In genomic region chr8:91488086-91488783, GRCm38 (mm10) we compare ENCODE assay signal across 8 mouse cellular contexts.
A peak's percentile ranks its signal among the peaks of the same experiment; 100 is the strongest.
DNase-seq lines count a peak whose midpoint lies in the region; ATAC-seq and TF ChIP-seq lines count a peak whose summit lies in the region.

No protein-coding gene starts in this region.

- no peak for TF ChIP-seq POLR2A in kidney, adult 2 months (IDR thresholded peaks at IDR 0.05; ENCODE audit: low read depth, low read length)

- WGBS in forebrain, embryonic 14.5 days, result 55% methylated on average over 13 of the region's 13 CpGs
- WGBS in kidney, adult 2 months, result 66% methylated on average over 13 of the region's 13 CpGs
- 44% methylated on average over 13 of the region's 13 CpGs for WGBS in limb, embryonic 11.5 days
- 54% methylated on average over 13 of the region's 13 CpGs for whole genome bisulfite sequencing in neural tube, embryonic 11.5 days

- H3K4me1 ChIP-seq in forebrain, embryonic 14.5 days (ENCODE audit: control insufficient read depth, insufficient read depth, low read length), result no peaks in the 10 kb centered on the region
- H3K4me1 ChIP-seq in kidney, adult 2 months (ENCODE audit: control insufficient read depth, insufficient read depth, low read length), result no peaks in the 10 kb centered on the region
- no peaks in the 10 kb centered on the region for H3K4me1 ChIP-seq in limb, embryonic 11.5 days (ENCODE audit: control insufficient read depth, insufficient read depth, low read length)
- H3K4me1 ChIP-seq in neural tube, embryonic 11.5 days (ENCODE audit: control insufficient read depth, insufficient read depth, low read length), result peaks cover 10% of the 10 kb centered on the region

- no peak overlapping the region for H3K4me2 ChIP-seq in forebrain, embryonic 14.5 days (ENCODE audit: low read length)
- H3K4me2 ChIP-seq in limb, embryonic 11.5 days (ENCODE audit: low read depth, severe bottlenecking), result no peak overlapping the region
- H3K4me2 ChIP-seq in neural tube, embryonic 11.5 days (ENCODE audit: low read depth), result no peak overlapping the region

- no peaks in the 10 kb centered on the region; the same call in 1 of the 2 replicates for H3K36me3 ChIP-seq in forebrain, embryonic 14.5 days (ENCODE audit: control insufficient read depth, insufficient read depth, low read length)
- H3K36me3 ChIP-seq in kidney, adult 2 months (ENCODE audit: control insufficient read depth, insufficient read depth, low read length), result no peaks in the 10 kb centered on the region
- no peaks in the 10 kb centered on the region for H3K36me3 ChIP-seq in limb, embryonic 11.5 days (ENCODE audit: control insufficient read depth, insufficient read depth, low read length)
- no peaks in the 10 kb centered on the region for H3K36me3 ChIP-seq in neural tube, embryonic 11.5 days (ENCODE audit: control insufficient read depth, insufficient read depth, low read length)

- DNase-seq in urinary bladder, postnatal 14 days (ENCODE audit: low spot score), result peak; percentile 61
- DNase-seq in urinary bladder, postnatal 4 days (ENCODE audit: low spot score in 2 of 2), result no peak
- DNase-seq in c-Kit-positive CD71-positive TER-119-negative erythroid progenitor cells, embryonic 14.5 days (ENCODE audit: low read depth), result peak; percentile 51
- DNase-seq in forebrain, embryonic 14.5 days (ENCODE audit: low spot score), result peak; percentile 87
- DNase-seq in kidney, adult 2 months, result peak; percentile 83
- DNase-seq in limb, embryonic 11.5 days (ENCODE audit: low spot score), result peak; percentile 83
- peak; percentile 80 for DNase-seq in neural tube, embryonic 11.5 days (ENCODE audit: low spot score)
- peak; percentile 57 for DNase-seq in yolk sac, embryonic 10.5 days (ENCODE audit: low spot score)

- no peaks in the 10 kb centered on the region for H3K9me3 ChIP-seq in forebrain, embryonic 14.5 days (replicated peaks; ENCODE audit: control insufficient read depth, low read length)
- H3K9me3 ChIP-seq in limb, embryonic 11.5 days (ENCODE audit: control insufficient read depth, low read length), result no peaks in the 10 kb centered on the region
- no peaks in the 10 kb centered on the region for H3K9me3 ChIP-seq in neural tube, embryonic 11.5 days (ENCODE audit: control insufficient read depth, low read length)

- TF ChIP-seq CTCF in kidney, adult 2 months (conservative IDR thresholded peaks at IDR 0.05; ENCODE audit: insufficient read depth, insufficient read length, low read depth, low read length), result peak; percentile 86

- no peak overlapping the region for H3K9ac ChIP-seq in forebrain, embryonic 14.5 days (ENCODE audit: low read length)
- no peak overlapping the region for H3K9ac ChIP-seq in limb, embryonic 11.5 days (ENCODE audit: low read length)
- H3K9ac ChIP-seq in neural tube, embryonic 11.5 days (ENCODE audit: low read length), result no peak overlapping the region

- no peak overlapping the region for H3K4me3 ChIP-seq in forebrain, embryonic 14.5 days (ENCODE audit: low read depth, low read length)
- no peak overlapping the region for H3K4me3 ChIP-seq in kidney, adult 2 months (ENCODE audit: insufficient read depth, low read depth, low read length)
- H3K4me3 ChIP-seq in limb, embryonic 11.5 days (ENCODE audit: low read depth, low read length), result no peak overlapping the region
- H3K4me3 ChIP-seq in neural tube, embryonic 11.5 days (ENCODE audit: low read depth, low read length), result no peak overlapping the region

- H3K27ac ChIP-seq in forebrain, embryonic 14.5 days (ENCODE audit: low read depth, low read length), result no peak overlapping the region
- no peak overlapping the region for H3K27ac ChIP-seq in kidney, adult 2 months (ENCODE audit: insufficient read depth, low read depth, low read length)
- H3K27ac ChIP-seq in limb, embryonic 11.5 days (replicated peaks; ENCODE audit: low read depth, low read length), result no peak overlapping the region
- H3K27ac ChIP-seq in neural tube, embryonic 11.5 days (ENCODE audit: low read depth, low read length), result no peak overlapping the region

- H3K27me3 ChIP-seq in forebrain, embryonic 14.5 days (replicated peaks; ENCODE audit: control insufficient read depth, insufficient read depth, low read length), result no peaks in the 10 kb centered on the region
- no peaks in the 10 kb centered on the region for H3K27me3 ChIP-seq in kidney, adult 2 months (replicated peaks; ENCODE audit: control insufficient read depth, insufficient read depth, low read length)
- 0 out of 2 replicates have a peak, but pooled peaks cover 5% of the 10 kb centered on the region for H3K27me3 ChIP-seq in limb, embryonic 11.5 days (ENCODE audit: control insufficient read depth, insufficient read depth, low read length)
- H3K27me3 ChIP-seq in neural tube, embryonic 11.5 days (ENCODE audit: control insufficient read depth, insufficient read depth, low read length), result no peaks in the 10 kb centered on the region

- 0 out of 2 replicates have a peak, but pooled peaks have one; percentile 46 for ATAC-seq in forebrain, embryonic 14.5 days
- ATAC-seq in limb, embryonic 11.5 days (ENCODE audit: insufficient number of reproducible peaks, low FRiP score, low TSS enrichment, low read depth), result no peak
- no peak for ATAC-seq in neural tube, embryonic 11.5 days (ENCODE audit: insufficient read depth, low FRiP score, low TSS enrichment)

Comparison
In these comparisons a context has a peak if more than half of its experiments do, and no peak if none do; other contexts are left out.
1. DNase-seq: peak in urinary bladder, postnatal 14 days (single experiment), c-Kit-positive CD71-positive TER-119-negative erythroid progenitor cells, embryonic 14.5 days (single experiment), forebrain, embryonic 14.5 days (single experiment), kidney, adult 2 months (single experiment), limb, embryonic 11.5 days (single experiment), neural tube, embryonic 11.5 days (single experiment) and yolk sac, embryonic 10.5 days (single experiment); none in urinary bladder, postnatal 4 days (0 of 2).